Mouse (Mus musculus): ENCODE data around the gene Zbtb18. TPM values are rescaled to one million over a fixed set of nuclear protein-coding genes. Genes with fewer than 3 reads are reported as not detected.
A peak's percentile ranks its signal among the peaks of the same experiment; 100 is the strongest.

Zbtb18 gene
- polyA plus RNA-seq, 1 experiment from 2014 or later = 3.4 TPM

GRCm38 (mm10) chr1:177427862-177428261 is 14.3 kb upstream of the Zbtb18 start:
- H3K4me2 ChIP-seq (replicated peaks; ENCODE audit: low read depth, low read length) = no peak overlapping the region
- H3K9me3 ChIP-seq (ENCODE audit: control insufficient read depth, low read length) = no peaks in the 10 kb centered on the region
- H3K9ac ChIP-seq (ENCODE audit: low read depth, low read length) = no peak overlapping the region
- no peak overlapping the region for H3K4me3 ChIP-seq (ENCODE audit: low read length)
- H3K27me3 ChIP-seq (ENCODE audit: control insufficient read depth, insufficient read depth, low read length) = no peaks in the 10 kb centered on the region
- H3K27ac ChIP-seq (ENCODE audit: low read depth, low read length) = no peak overlapping the region
- H3K4me1 ChIP-seq (ENCODE audit: control insufficient read depth, insufficient read depth, low read length) = no peaks in the 10 kb centered on the region
- WGBS = 73% methylated on average over 5 of the region's 5 CpGs
- no peaks in the 10 kb centered on the region for H3K36me3 ChIP-seq (ENCODE audit: control insufficient read depth, insufficient read depth, low read length)
- ATAC-seq (ENCODE audit: low FRiP score, low TSS enrichment) = no peak

DNA sequence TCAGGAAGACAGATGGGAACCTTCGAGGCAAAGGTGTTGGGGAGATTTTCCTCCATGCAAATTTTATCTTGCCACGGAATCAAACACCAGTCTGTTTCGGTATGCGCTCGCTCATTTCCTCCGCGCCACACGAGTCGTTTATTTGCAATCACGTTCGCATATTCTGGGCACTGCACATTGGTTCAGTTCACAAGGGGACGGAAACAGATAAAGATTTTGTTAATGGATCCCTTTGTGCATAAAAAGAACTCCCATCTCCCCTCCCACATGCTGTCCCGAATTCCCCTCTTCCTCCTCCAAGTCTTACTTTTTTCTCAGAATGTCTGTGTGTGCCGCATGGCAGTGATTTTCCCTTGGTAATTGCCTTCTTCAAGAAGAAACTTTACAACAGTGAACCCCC is 13.8 kb upstream of the Zbtb18 start:
- no peaks in the 10 kb centered on the region for H3K4me1 ChIP-seq (ENCODE audit: control insufficient read depth, insufficient read depth, low read length)
- 66% methylated on average over 14 of the region's 14 CpGs for WGBS
- H3K9me3 ChIP-seq (ENCODE audit: control insufficient read depth, low read length) = no peaks in the 10 kb centered on the region
- H3K4me2 ChIP-seq (replicated peaks; ENCODE audit: low read depth, low read length) = no peak overlapping the region; the same call in 1 of the 2 replicates
- no peaks in the 10 kb centered on the region for H3K36me3 ChIP-seq (ENCODE audit: control insufficient read depth, insufficient read depth, low read length)
- no peak for ATAC-seq (ENCODE audit: low FRiP score, low TSS enrichment)
- no peak overlapping the region for H3K4me3 ChIP-seq (ENCODE audit: low read length)
- H3K27me3 ChIP-seq (ENCODE audit: control insufficient read depth, insufficient read depth, low read length) = no peaks in the 10 kb centered on the region
- H3K9ac ChIP-seq (ENCODE audit: low read depth, low read length) = no peak overlapping the region
- no peak overlapping the region for H3K27ac ChIP-seq (ENCODE audit: low read depth, low read length)

GRCm38 (mm10) chr1:177429067-177429466 is 13.1 kb upstream of the Zbtb18 start:
- Histone ChIP-seq H3K9me3 (ENCODE audit: control insufficient read depth, low read length) (no peaks in the 10 kb centered on the region), H3K4me3 (ENCODE audit: low read length) (no peak overlapping the region), H3K27me3 (ENCODE audit: control insufficient read depth, insufficient read depth, low read length) (no peaks in the 10 kb centered on the region), H3K4me1 (ENCODE audit: control insufficient read depth, insufficient read depth, low read length) (no peaks in the 10 kb centered on the region), H3K27ac (ENCODE audit: low read depth, low read length) (no peak overlapping the region), H3K9ac (ENCODE audit: low read depth, low read length) (no peak overlapping the region), H3K4me2 (replicated peaks; ENCODE audit: low read depth, low read length) (no peak overlapping the region), H3K36me3 (ENCODE audit: control insufficient read depth, insufficient read depth, low read length) (no peaks in the 10 kb centered on the region)
- no peak for ATAC-seq (ENCODE audit: low FRiP score, low TSS enrichment)
- WGBS = 80% methylated on average over 4 of the region's 4 CpGs

DNA sequence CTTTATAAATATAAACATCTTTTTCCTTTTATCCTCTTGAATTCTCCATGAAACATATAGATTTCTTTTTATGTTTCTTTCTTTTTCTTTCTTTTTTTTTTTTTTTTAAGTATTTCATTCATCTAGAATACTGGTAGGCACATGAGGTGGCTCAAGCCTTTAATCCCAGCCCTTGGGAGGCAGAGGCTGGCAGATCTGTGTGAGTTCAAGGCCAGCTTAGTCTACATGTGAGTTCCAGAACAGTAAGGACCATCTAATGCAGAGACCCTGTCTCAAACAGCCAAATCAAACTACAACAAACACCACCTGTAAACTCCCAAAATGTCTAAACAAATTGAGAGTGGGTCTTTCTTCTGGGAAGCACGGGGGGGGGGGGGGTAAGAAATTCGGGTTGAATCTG is 1.7 kb upstream of the Zbtb18 start:
- Histone ChIP-seq H3K4me1 (ENCODE audit: control insufficient read depth, insufficient read depth, low read length) (peaks cover 15% of the 10 kb centered on the region; the same call in 1 of the 2 replicates), H3K9me3 (ENCODE audit: control insufficient read depth, low read length) (no peaks in the 10 kb centered on the region), H3K27me3 (ENCODE audit: control insufficient read depth, insufficient read depth, low read length) (no peaks in the 10 kb centered on the region), H3K4me3 (ENCODE audit: low read length) (no peak overlapping the region), H3K36me3 (ENCODE audit: control insufficient read depth, insufficient read depth, low read length) (no peaks in the 10 kb centered on the region), H3K9ac (ENCODE audit: low read depth, low read length) (no peak overlapping the region), H3K27ac (ENCODE audit: low read depth, low read length) (no peak overlapping the region), H3K4me2 (replicated peaks; ENCODE audit: low read depth, low read length) (peak overlapping the region; percentile 55)
- no peak for ATAC-seq (ENCODE audit: low FRiP score, low TSS enrichment)
- WGBS = 0% methylated on average over 1 of the region's 2 CpGs

- no peak for ATAC-seq (ENCODE audit: low FRiP score, low TSS enrichment)
- Histone ChIP-seq H3K27me3 (ENCODE audit: control insufficient read depth, insufficient read depth, low read length) (no peaks in the 10 kb centered on the region), H3K36me3 (ENCODE audit: control insufficient read depth, insufficient read depth, low read length) (no peaks in the 10 kb centered on the region), H3K4me2 (replicated peaks; ENCODE audit: low read depth, low read length) (peak overlapping the region; percentile 55), H3K9ac (ENCODE audit: low read depth, low read length) (peak overlapping the region; percentile 73), H3K4me1 (ENCODE audit: control insufficient read depth, insufficient read depth, low read length) (peaks cover 20% of the 10 kb centered on the region; the same call in 1 of the 2 replicates), H3K27ac (ENCODE audit: low read depth, low read length) (peak overlapping the region; percentile 91), H3K9me3 (ENCODE audit: control insufficient read depth, low read length) (no peaks in the 10 kb centered on the region), H3K4me3 (ENCODE audit: low read length) (peak overlapping the region; percentile 74)
- WGBS = under 1% methylated on average over 6 of the region's 6 CpGs
Measured at GRCm38 (mm10) chr1:177440981-177441491, 1.1 kb upstream of the Zbtb18 start.

DNA sequence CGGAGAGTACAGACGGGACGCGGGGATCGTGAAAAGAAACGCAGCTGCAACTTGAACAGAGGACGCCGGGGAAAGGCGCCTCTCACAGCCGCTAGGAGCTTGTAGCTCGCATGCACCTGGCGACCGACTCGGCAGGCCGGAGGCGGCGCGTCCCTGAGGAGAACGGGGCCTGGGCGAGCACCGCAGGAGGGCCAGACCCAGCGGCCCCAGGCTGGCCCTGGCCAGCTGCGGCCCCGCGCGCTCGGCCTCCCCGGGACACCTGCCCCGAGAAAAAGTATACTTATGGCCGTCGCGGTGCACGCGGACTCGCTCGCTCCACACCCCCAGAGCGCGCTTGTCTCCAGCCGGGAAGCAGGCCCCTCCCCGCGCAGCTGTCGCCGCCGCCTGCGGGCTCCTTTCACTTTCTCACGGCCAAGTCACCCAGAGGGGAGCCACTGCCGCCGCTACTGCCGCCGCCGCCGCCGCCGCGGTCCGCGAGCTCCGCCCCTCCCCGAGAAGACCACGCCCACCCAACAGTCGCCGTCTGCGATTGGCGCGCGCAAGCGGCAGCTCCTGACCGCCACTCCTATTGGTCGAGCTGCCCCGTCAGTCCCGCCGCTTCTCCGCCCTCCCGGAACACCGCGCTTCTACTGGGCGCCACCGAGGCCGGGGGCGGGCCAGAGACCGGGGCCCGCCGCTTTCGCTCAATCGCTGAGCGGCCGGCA is 507 bp upstream of the Zbtb18 start:
- Histone ChIP-seq H3K27ac (ENCODE audit: low read depth, low read length) (peak overlapping the region; percentile 91), H3K9ac (ENCODE audit: low read depth, low read length) (peak overlapping the region; percentile 73), H3K9me3 (ENCODE audit: control insufficient read depth, low read length) (no peaks in the 10 kb centered on the region), H3K4me2 (replicated peaks; ENCODE audit: low read depth, low read length) (peak overlapping the region; percentile 55), H3K4me3 (ENCODE audit: low read length) (peak overlapping the region; percentile 74), H3K27me3 (ENCODE audit: control insufficient read depth, insufficient read depth, low read length) (no peaks in the 10 kb centered on the region), H3K36me3 (ENCODE audit: control insufficient read depth, insufficient read depth, low read length) (no peaks in the 10 kb centered on the region), H3K4me1 (ENCODE audit: control insufficient read depth, insufficient read depth, low read length) (peaks cover 20% of the 10 kb centered on the region; the same call in 1 of the 2 replicates)
- peak; percentile 99 for ATAC-seq (ENCODE audit: low FRiP score, low TSS enrichment)
- under 1% methylated on average over 63 of the region's 87 CpGs for WGBS

- H3K4me2 ChIP-seq (replicated peaks; ENCODE audit: low read depth, low read length) = peak overlapping the region; percentile 89
- WGBS = 1% methylated on average over 59 of the region's 62 CpGs
- H3K9ac ChIP-seq (ENCODE audit: low read depth, low read length) = peak overlapping the region; percentile 91
- H3K4me1 ChIP-seq (ENCODE audit: control insufficient read depth, insufficient read depth, low read length) = peaks cover 20% of the 10 kb centered on the region; the same call in 1 of the 2 replicates
- no peaks in the 10 kb centered on the region for H3K27me3 ChIP-seq (ENCODE audit: control insufficient read depth, insufficient read depth, low read length)
- H3K9me3 ChIP-seq (ENCODE audit: control insufficient read depth, low read length) = no peaks in the 10 kb centered on the region
- H3K4me3 ChIP-seq (ENCODE audit: low read length) = peak overlapping the region; percentile 54
- H3K36me3 ChIP-seq (ENCODE audit: control insufficient read depth, insufficient read depth, low read length) = peaks cover 10% of the 10 kb centered on the region
- H3K27ac ChIP-seq (ENCODE audit: low read depth, low read length) = peak overlapping the region; percentile 7; the same call in 1 of the 2 replicates
- no peak for ATAC-seq (ENCODE audit: low FRiP score, low TSS enrichment)
Measured at GRCm38 (mm10) chr1:177442821-177443723, 921 bp downstream of the Zbtb18 start.

DNA sequence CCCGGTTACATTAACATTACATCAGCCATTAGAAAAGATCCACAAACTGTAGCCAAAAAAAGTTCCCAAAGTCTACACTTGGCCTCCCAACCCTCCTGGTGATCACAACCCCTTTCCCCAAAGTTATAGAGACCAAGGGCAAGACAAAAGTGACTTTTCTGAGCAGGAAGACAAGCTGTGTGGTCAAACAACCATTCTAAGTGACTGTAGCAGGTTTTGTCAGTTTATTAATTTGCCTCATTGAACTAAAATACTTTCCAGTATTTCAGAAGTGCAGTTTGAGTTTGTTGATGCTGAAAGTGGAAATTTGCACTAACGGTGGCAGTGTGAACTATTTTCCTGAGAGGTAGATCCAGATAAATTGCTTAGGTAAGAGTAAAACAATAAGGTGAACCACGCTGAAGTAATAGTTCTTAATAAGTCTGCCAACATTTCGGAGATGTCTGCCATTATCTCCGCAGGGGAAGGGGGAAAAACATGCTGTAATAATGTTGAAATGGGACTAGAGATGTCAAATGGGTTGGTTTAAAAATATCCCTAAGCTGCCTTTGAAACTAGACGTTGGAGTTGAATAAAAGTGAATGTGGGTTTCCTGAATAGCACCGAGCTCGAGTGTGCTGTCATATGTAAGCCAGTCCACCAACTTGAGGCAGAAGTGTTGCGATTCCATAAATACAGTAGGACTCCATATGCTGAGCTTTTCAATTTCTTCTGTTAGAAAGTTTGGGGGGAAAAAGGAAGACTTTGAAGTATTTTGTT is 1.8 kb downstream of the Zbtb18 start:
- H3K27ac ChIP-seq (ENCODE audit: low read depth, low read length) = no peak overlapping the region
- no peak for ATAC-seq (ENCODE audit: low FRiP score, low TSS enrichment)
- 42% methylated on average over 9 of the region's 9 CpGs for WGBS

More for the DNA sequence above, 1.8 kb downstream of the Zbtb18 start:
- H3K4me1 ChIP-seq (ENCODE audit: control insufficient read depth, insufficient read depth, low read length) = peaks cover 20% of the 10 kb centered on the region; the same call in 1 of the 2 replicates
- H3K36me3 ChIP-seq (ENCODE audit: control insufficient read depth, insufficient read depth, low read length) = peaks cover 14% of the 10 kb centered on the region
- H3K9me3 ChIP-seq (ENCODE audit: control insufficient read depth, low read length) = no peaks in the 10 kb centered on the region
- H3K9ac ChIP-seq (ENCODE audit: low read depth, low read length) = peak overlapping the region; percentile 91
- no peaks in the 10 kb centered on the region for H3K27me3 ChIP-seq (ENCODE audit: control insufficient read depth, insufficient read depth, low read length)
- peak overlapping the region; percentile 89 for H3K4me2 ChIP-seq (replicated peaks; ENCODE audit: low read depth, low read length)
- H3K4me3 ChIP-seq (ENCODE audit: low read length) = peak overlapping the region; percentile 54
